Mouse (Mus musculus) ES-Bruce4 (cell line): Measurements from ENCODE around the gene Smoc1. TPM values are rescaled to one million over a fixed set of nuclear protein-coding genes. Genes with fewer than 3 reads are reported as not detected.

ENCODE experiments used
- H3K27ac ChIP-seq: 2 replicates; pipeline ENCODE4 v1.5.1; 2012; ENCODE audit warnings: low read length, inconsistent platforms; ENCODE audit not compliant: insufficient read depth
- H3K27me3 ChIP-seq: 2 replicates; pipeline ENCODE4 v1.6.1; 2012; ENCODE audit warnings: mild to moderate bottlenecking, low read length, inconsistent platforms; ENCODE audit not compliant: control insufficient read depth, poor library complexity, insufficient read depth, severe bottlenecking
- H3K36me3 ChIP-seq: 2 replicates; pipeline ENCODE4 v1.6.1; 2012; ENCODE audit warnings: inconsistent platforms, mild to moderate bottlenecking, low read length, moderate library complexity; ENCODE audit not compliant: control insufficient read depth, poor library complexity, insufficient read depth, severe bottlenecking
- H3K4me1 ChIP-seq: one replicate; pipeline ENCODE4 v1.8.1; 2011; ENCODE audit warnings: low read length; ENCODE audit not compliant: control insufficient read depth, insufficient read depth
- H3K4me3 ChIP-seq: 2 replicates; pipeline ENCODE4 v1.5.1; 2011; ENCODE audit warnings: low read depth, mild to moderate bottlenecking, low read length
- H3K9ac ChIP-seq: 2 replicates; pipeline ENCODE4 v1.6.1; 2012; ENCODE audit warnings: low read depth, mild to moderate bottlenecking, inconsistent platforms; ENCODE audit not compliant: poor library complexity, severe bottlenecking
- H3K9me3 ChIP-seq: replicated peaks from 2 replicates; pipeline ENCODE4 v1.6.1; 2012; ENCODE audit warnings: mild to moderate bottlenecking, low read length, inconsistent platforms; ENCODE audit not compliant: control insufficient read depth, poor library complexity, insufficient read depth, severe bottlenecking
- CTCF ChIP-seq: IDR thresholded peaks from one replicate; pipeline ENCODE4 v1.8.1; 2011; ENCODE audit warnings: low read depth, low read length
- EP300 ChIP-seq: IDR thresholded peaks from 2 replicates; pipeline ENCODE4 v1.6.1; 2011; ENCODE audit warnings: low read depth, low read length; ENCODE audit not compliant: insufficient read depth
- POLR2A ChIP-seq: IDR thresholded peaks from one replicate; pipeline ENCODE4 v1.8.1; 2011; ENCODE audit warnings: low read length; ENCODE audit not compliant: insufficient read depth
- polyA plus RNA-seq: library from polyadenylated mRNA; stranded (reverse); fragments of >200 nt; gene quantifications from 2 replicates; pipeline ENCODE4 v1.2.4, GENCODE M21; 2011; ENCODE audit warnings: low read depth; ENCODE audit not compliant: missing spikeins, insufficient read depth, insufficient read length

The Smoc1 gene
- polyA plus RNA-seq, 1 experiment, result 6.7 TPM

DNA sequence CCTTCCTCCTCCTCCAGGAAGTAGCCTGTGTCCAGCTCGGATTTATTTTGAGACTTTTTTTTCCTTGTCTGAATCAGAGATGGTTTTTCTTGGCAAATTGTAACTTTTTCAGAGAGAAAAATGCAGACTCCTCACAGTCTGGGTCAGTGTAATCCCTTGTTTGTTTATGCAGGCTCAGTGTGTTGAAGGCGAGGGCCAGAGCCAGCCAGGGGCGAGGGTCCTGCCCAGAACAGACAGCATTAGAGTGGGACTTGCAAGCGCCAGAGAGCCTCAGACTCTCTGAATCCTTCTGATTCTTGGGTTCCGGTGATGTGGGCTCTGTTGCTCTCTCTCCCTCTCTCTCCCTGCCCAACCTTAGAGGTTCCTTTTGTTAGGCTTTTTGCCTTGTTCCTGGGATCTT lies 53.7 kb downstream of the Smoc1 start:
- H3K9ac ChIP-seq, result no peak overlapping the region
- H3K4me1 ChIP-seq, result no peaks in the 10 kb centered on the region
- H3K27ac ChIP-seq, result no peak overlapping the region
- no peak overlapping the region for H3K4me3 ChIP-seq
- H3K36me3 ChIP-seq, result no peaks in the 10 kb centered on the region
- no peaks in the 10 kb centered on the region for H3K27me3 ChIP-seq
- no peaks in the 10 kb centered on the region; the same call in 1 of the 2 replicates for H3K9me3 ChIP-seq
- TF ChIP-seq CTCF, result no peak
- TF ChIP-seq POLR2A, result no peak
- no peak for TF ChIP-seq EP300

DNA sequence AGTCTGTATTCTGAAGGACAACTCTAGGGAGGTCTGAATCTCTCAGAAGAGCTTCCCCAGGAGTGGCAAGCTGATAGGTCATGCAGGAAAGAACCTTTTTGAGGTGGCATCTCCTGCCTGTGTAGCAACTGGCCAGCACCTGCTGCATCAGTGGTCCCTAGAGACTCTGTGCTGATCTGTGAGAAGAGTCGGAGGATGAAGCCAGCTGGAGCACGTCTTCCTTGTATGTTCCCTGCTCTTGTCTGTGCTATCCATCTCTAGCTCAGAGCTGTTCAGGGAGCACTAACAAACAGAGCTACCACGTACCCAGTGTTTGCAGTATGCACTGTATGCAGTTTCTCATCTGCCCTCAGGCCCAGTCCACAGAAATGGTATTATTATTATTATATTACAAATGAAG lies 54.4 kb downstream of the Smoc1 start:
- Histone ChIP-seq H3K4me1 (no peaks in the 10 kb centered on the region), H3K4me3 (no peak overlapping the region), H3K27me3 (no peaks in the 10 kb centered on the region), H3K9me3 (no peaks in the 10 kb centered on the region; the same call in 1 of the 2 replicates), H3K9ac (no peak overlapping the region), H3K27ac (no peak overlapping the region), H3K36me3 (no peaks in the 10 kb centered on the region)
- TF ChIP-seq EP300 (no peak), POLR2A (no peak), CTCF (no peak)

DNA sequence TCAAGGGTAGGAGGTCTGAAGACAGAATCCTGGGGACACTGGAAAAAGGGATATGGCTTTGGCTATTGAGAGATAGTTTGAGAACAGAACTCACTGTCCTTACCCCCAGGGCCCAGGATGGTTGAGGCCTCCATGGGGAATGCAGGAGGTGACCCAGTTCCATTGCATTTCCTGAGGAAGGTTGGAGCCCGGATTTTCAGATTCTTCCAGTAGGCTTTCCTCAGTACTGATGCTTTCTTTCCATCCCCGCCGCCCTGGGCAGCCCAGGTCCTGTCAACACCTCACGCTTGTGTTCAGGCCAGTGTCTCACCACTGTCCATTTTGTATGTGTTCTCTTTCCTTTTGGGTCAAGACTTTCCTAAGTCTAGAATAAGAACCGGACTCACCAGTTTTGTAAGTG lies 56.5 kb downstream of the Smoc1 start:
- H3K4me3 ChIP-seq, result no peak overlapping the region
- no peaks in the 10 kb centered on the region; the same call in 1 of the 2 replicates for H3K9me3 ChIP-seq
- no peak overlapping the region for H3K27ac ChIP-seq
- no peaks in the 10 kb centered on the region for H3K4me1 ChIP-seq
- no peak overlapping the region for H3K9ac ChIP-seq
- no peaks in the 10 kb centered on the region for H3K27me3 ChIP-seq
- no peaks in the 10 kb centered on the region for H3K36me3 ChIP-seq
- TF ChIP-seq CTCF, result no peak
- no peak for TF ChIP-seq POLR2A
- no peak for TF ChIP-seq EP300

DNA sequence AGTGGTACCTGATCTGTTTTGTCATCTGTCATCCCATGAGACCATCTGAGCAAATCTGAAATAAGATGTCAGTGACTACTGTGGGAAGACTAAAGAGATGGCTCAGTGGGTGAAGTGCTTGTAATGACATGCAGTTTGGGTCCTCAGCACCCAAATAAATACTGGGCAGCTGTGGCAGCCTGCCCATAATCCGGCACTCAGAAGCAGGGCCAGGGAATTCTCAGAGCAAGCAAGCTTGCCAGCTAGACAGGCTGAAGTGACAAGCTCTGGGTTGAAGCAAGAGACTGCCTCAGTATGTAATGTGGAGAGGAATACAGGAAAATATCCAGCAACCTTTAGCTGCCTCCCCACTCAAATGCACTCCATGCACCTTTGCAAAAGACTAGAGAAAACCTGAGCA lies 58.6 kb downstream of the Smoc1 start:
- Histone ChIP-seq H3K27ac (no peak overlapping the region), H3K4me1 (no peaks in the 10 kb centered on the region)
- TF ChIP-seq POLR2A, result no peak
- TF ChIP-seq EP300, result no peak
- no peak for TF ChIP-seq CTCF

DNA sequence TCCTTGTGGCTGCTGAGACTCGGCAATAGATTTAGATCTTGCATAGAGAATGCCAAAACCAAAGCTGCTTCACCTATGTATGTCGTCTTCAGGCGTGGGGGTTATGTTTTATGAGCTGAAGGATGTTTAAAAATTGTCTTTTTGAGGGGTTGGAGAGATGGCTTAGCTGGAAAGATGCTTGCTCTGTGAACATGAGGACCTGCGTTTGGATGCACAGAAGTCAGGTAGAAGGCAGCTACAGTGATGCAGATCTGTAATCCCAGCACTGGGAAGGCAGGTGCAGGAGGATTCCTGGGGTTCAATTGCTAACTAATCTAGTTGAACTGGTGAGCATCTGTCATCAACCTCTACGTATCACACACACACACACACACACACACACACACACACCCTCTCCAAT lies 61.5 kb downstream of the Smoc1 start:
- Histone ChIP-seq H3K4me1 (no peaks in the 10 kb centered on the region), H3K27ac (no peak overlapping the region), H3K9ac (no peak overlapping the region), H3K9me3 (no peaks in the 10 kb centered on the region), H3K27me3 (no peaks in the 10 kb centered on the region), H3K36me3 (no peaks in the 10 kb centered on the region), H3K4me3 (no peak overlapping the region)
- TF ChIP-seq CTCF (no peak), POLR2A (no peak), EP300 (no peak)

More for the DNA sequence above, 58.6 kb downstream of the Smoc1 start:
- Histone ChIP-seq H3K36me3 (no peaks in the 10 kb centered on the region), H3K9me3 (no peaks in the 10 kb centered on the region), H3K9ac (no peak overlapping the region), H3K4me3 (no peak overlapping the region), H3K27me3 (no peaks in the 10 kb centered on the region)

DNA sequence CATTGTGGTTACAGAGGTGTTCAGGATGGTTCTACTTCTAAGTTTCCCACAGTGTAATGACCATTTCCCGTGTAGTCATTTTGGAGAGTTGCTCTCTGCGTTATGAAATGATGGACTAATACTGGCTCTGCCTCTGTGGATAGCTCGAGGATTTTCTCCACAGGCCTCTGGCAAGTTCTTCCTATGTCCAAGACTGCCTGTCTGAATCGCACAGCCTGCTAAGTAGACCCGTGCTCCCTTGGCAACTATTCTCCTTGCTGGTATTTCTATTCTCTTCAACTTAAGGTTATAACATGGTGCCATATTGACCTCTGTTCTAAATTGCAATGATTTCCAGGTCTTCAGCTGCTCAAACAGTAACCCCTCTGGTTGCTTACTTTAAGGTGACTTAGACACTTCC lies 65.0 kb downstream of the Smoc1 start:
- Histone ChIP-seq H3K9ac (no peak overlapping the region), H3K27ac (no peak overlapping the region), H3K27me3 (no peaks in the 10 kb centered on the region), H3K4me3 (no peak overlapping the region), H3K4me1 (no peaks in the 10 kb centered on the region), H3K9me3 (no peaks in the 10 kb centered on the region), H3K36me3 (no peaks in the 10 kb centered on the region)
- TF ChIP-seq CTCF, result no peak
- TF ChIP-seq EP300, result no peak
- no peak for TF ChIP-seq POLR2A
